Mouse (Mus musculus) megakaryocyte, embryonic 14.5 days (primary cell): ENCODE measurements around the gene Lig1. TPM values are rescaled to one million over a fixed set of nuclear protein-coding genes. Genes with fewer than 3 reads are reported as not detected.
A peak's percentile ranks its signal among the peaks of the same experiment; 100 is the strongest.
"Not testable (repeated sequence)": the region's sequence is repeated elsewhere in the genome, so short reads cannot be mapped to it uniquely, and the experiment has no call there.

Experiments
- H3K27me3 ChIP-seq: replicated peaks from 2 replicates; pipeline ENCODE3; 2012; ENCODE audit warnings: inconsistent platforms
- H3K36me3 ChIP-seq: replicated peaks from 2 replicates; pipeline ENCODE3; 2012; ENCODE audit warnings: low read length, inconsistent platforms, mixed read lengths
- H3K4me1 ChIP-seq: 2 replicates; pipeline ENCODE4 v1.6.1; 2012; ENCODE audit warnings: inconsistent platforms
- H3K4me3 ChIP-seq: replicated peaks from 2 replicates; pipeline ENCODE3; 2012; ENCODE audit warnings: moderate library complexity, mild to moderate bottlenecking, inconsistent platforms
- H3K9me3 ChIP-seq: 2 replicates; pipeline ENCODE4 v1.6.1; 2012; ENCODE audit warnings: inconsistent platforms
- FLI1 ChIP-seq: IDR thresholded peaks from 2 replicates; pipeline ENCODE4 v1.6.1; 2012; ENCODE audit warnings: low read length, inconsistent platforms, mixed read lengths
- GATA1 ChIP-seq: IDR thresholded peaks from 3 replicates; pipeline ENCODE4 v1.6.1; 2012; ENCODE audit warnings: mixed read lengths, low read length, inconsistent platforms, borderline replicate concordance
- polyA plus RNA-seq: library from polyadenylated mRNA; stranded (reverse); fragments of >175 nt; gene quantifications from 2 replicates; pipeline ENCODE4 v1.2.3, GENCODE M21; 2012; ENCODE audit warnings: low replicate concordance; ENCODE audit not compliant: insufficient read depth

Gene Lig1
- polyA plus RNA-seq: 17.7 and 19.6 TPM in 2 replicates

GRCm38 (mm10) chr7:13277081-13277480 is at the start of gene Lig1:
Gene Lig1 (plus strand): TSS chr7:13277283.
- TF ChIP-seq GATA1 (no peak), FLI1 (no peak)
- H3K4me1 ChIP-seq: peaks cover 20% of the 10 kb centered on the region
- no peaks in the 10 kb centered on the region for H3K27me3 ChIP-seq
- H3K4me3 ChIP-seq: peak within 1 kb of the TSS; percentile 99
- peaks cover 49% of the 10 kb centered on the region for H3K36me3 ChIP-seq
- H3K9me3 ChIP-seq: no peaks in the 10 kb centered on the region

- peak overlapping the region; percentile 42 for H3K4me3 ChIP-seq
- TF ChIP-seq GATA1 (no peak), FLI1 (no peak)
- peaks cover 4% of the 10 kb centered on the region; the same call in 1 of the 2 replicates for H3K4me1 ChIP-seq
These were observed 16.1 kb upstream of the Lig1 start for GRCm38 (mm10) chr7:13260746-13261700.

DNA sequence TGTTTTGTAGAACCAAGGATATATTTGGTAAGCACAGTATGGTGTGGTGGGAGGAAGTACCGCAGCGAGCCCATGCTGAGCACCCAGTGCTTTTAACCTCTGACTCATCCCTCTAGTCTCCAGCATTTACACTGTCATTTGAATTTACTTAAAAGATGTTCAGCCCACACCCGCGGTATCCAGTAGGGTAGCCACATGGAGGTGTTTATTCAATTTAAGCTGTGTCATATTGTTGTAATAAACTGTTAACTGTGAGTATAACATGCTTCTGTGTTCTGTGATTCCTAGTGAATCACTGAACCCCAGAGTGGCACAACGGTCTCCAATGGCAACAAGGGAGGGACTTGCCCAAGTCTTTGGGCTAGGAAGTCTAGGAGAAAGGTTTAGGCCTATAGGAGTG is 13.2 kb upstream of the Lig1 start:
- H3K36me3 ChIP-seq: no peaks in the 10 kb centered on the region
- no peak overlapping the region for H3K4me3 ChIP-seq
- peaks cover 11% of the 10 kb centered on the region for H3K9me3 ChIP-seq
- H3K4me1 ChIP-seq: peaks cover 4% of the 10 kb centered on the region; the same call in 1 of the 2 replicates
- peaks cover 9% of the 10 kb centered on the region for H3K27me3 ChIP-seq
- TF ChIP-seq GATA1: no peak
- TF ChIP-seq FLI1: no peak

More at GRCm38 (mm10) chr7:13260746-13261700, 16.1 kb upstream of the Lig1 start:
- Histone ChIP-seq H3K9me3 (peaks cover 11% of the 10 kb centered on the region), H3K27me3 (peaks cover 9% of the 10 kb centered on the region), H3K36me3 (no peaks in the 10 kb centered on the region)

GRCm38 (mm10) chr7:13264396-13264795 is 12.7 kb upstream of the Lig1 start:
- peaks cover 4% of the 10 kb centered on the region; the same call in 1 of the 2 replicates for H3K4me1 ChIP-seq
- peaks cover 11% of the 10 kb centered on the region for H3K9me3 ChIP-seq
- no peak overlapping the region for H3K4me3 ChIP-seq
- peaks cover 4% of the 10 kb centered on the region for H3K36me3 ChIP-seq
- peaks cover 9% of the 10 kb centered on the region for H3K27me3 ChIP-seq
- no peak for TF ChIP-seq FLI1
- no peak for TF ChIP-seq GATA1

GRCm38 (mm10) chr7:13268749-13269260 is 8.3 kb upstream of the Lig1 start:
- Histone ChIP-seq H3K27me3 (no peaks in the 10 kb centered on the region), H3K4me3 (no peak overlapping the region), H3K36me3 (peaks cover 9% of the 10 kb centered on the region), H3K4me1 (no peaks in the 10 kb centered on the region), H3K9me3 (no peaks in the 10 kb centered on the region)
- TF ChIP-seq FLI1 (no peak), GATA1 (no peak)

GRCm38 (mm10) chr7:13269394-13269793 is 7.7 kb upstream of the Lig1 start:
- Histone ChIP-seq H3K36me3 (peaks cover 15% of the 10 kb centered on the region), H3K27me3 (no peaks in the 10 kb centered on the region), H3K4me3 (no peak overlapping the region), H3K9me3 (no peaks in the 10 kb centered on the region), H3K4me1 (no peaks in the 10 kb centered on the region)
- TF ChIP-seq GATA1 (no peak), FLI1 (no peak)

DNA sequence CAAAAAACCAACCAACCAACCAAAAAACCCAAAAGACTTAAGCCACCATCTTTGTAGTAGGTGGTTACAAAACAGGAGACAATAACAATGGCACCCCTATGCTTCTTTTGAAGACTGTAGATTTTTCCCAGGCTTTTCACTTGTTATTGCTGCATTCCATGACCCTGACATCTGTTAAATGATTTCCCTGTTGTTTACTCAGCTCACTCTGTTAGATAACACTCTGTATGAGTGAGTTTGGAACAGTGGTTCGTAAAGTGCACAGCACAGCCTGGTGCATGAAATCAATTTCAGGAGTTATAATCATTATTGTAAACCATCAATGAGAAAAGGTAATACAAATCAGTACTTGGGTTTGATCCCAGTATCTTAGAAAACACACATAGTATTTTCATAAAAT is 5.4 kb upstream of the Lig1 start:
- Histone ChIP-seq H3K9me3 (no peaks in the 10 kb centered on the region), H3K4me1 (no peaks in the 10 kb centered on the region), H3K36me3 (peaks cover 37% of the 10 kb centered on the region), H3K4me3 (no peak overlapping the region), H3K27me3 (no peaks in the 10 kb centered on the region)
- TF ChIP-seq GATA1 (no peak), FLI1 (no peak)

DNA sequence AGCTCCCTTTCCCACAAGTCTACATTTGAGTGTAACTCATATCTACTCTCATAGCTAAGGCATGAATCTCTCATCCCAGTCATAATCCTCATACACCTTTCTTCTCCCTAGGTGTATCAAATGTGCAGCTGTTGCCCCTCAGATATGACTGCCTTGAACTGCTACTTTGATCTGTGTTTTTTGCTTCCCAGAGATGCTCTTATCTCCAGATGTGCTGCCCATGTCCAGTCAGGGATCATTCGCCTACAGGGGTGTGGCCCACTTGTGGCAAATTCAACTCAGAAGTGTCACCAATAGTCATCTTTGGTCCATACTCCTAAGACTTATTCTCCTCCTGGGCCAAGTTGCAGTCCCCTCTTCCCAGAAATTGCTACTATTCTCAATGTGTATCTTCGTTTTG is 750 bp downstream of the Lig1 start:
- Histone ChIP-seq H3K4me1 (peaks cover 20% of the 10 kb centered on the region), H3K36me3 (peaks cover 56% of the 10 kb centered on the region)

DNA sequence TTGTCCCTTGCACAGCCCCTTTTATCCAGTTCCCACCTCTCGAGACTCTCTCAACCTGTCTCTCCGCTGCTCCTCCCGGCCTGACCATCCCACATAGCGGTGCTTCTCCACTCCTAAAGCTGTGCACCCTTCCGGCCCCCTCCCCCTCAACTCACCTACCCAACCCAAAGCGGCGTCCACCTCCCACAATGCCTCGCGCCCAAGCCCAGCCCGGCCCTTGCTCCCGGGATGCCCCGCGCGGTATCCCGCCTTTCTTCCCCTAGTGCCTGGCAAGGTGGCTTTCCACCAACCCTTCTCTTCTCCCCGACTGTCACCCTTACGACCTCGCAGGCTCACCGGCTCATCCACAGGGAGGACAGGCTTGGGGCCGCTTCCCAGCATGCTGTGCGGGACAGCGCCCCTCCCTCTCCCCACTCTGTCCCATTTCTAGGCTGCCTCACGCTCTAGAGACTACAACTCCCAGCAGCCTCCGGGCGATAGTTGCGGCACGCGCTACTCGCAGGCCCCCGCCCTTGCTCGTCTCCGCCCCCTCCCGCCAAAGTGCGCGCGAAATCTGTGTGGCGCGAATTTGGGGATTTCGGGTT is 1.3 kb downstream of the Lig1 start, which contains the start of gene Zswim9:
Gene Zswim9, minus strand, starts transcription at position 414 of the 584 bp plus-strand sequence.
- no peak for TF ChIP-seq FLI1
- TF ChIP-seq GATA1: no peak
- peak within 1 kb of the TSS; percentile 99 for H3K4me3 ChIP-seq
- no peaks in the 10 kb centered on the region for H3K27me3 ChIP-seq
- peaks cover 58% of the 10 kb centered on the region for H3K36me3 ChIP-seq
- no peaks in the 10 kb centered on the region for H3K9me3 ChIP-seq
- peaks cover 20% of the 10 kb centered on the region for H3K4me1 ChIP-seq

More for the DNA sequence above, 750 bp downstream of the Lig1 start:
- TF ChIP-seq FLI1 (no peak), GATA1 (no peak)
- Histone ChIP-seq H3K9me3 (no peaks in the 10 kb centered on the region), H3K27me3 (no peaks in the 10 kb centered on the region), H3K4me3 (peak overlapping the region; percentile 99)

DNA sequence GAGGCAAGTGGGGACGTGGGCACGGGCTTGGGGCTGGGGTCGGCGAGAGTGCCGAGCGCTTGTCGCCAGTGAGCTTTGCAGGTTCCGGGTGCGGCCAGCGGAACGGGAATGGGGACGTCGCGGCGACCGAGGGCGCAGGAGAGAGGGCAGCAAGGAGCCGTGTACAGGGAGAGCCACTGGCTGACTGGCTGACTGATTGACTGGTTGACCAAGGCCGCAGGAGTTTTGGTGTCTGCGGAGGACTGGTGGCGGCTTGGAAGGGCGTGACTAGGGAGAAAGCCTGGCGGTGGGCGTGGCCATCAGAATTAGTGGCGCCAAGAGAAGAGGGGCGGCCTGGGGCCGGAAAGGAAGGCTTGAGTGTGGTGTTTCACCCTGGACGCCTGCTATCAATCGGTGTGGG is 1.9 kb downstream of the Lig1 start:
- Histone ChIP-seq H3K4me1 (peaks cover 20% of the 10 kb centered on the region), H3K4me3 (peak overlapping the region; percentile 99), H3K36me3 (peaks cover 56% of the 10 kb centered on the region)
- H3K27me3 ChIP-seq, H3K9me3 ChIP-seq: not testable (repeated sequence)
